Mouse (Mus musculus): ENCODE measurements around the gene Mto1.

GRCm38 (mm10) chr9:78480706-78481358, 32.8 kb downstream of the Mto1 start:
- TF ChIP-seq POLR2AphosphoS2 (IDR thresholded peaks at IDR 0.05; ENCODE audit: low read depth, low read length) (peak; percentile 89), ZMIZ1 (IDR thresholded peaks at IDR 0.05; ENCODE audit: low read depth, low read length) (no peak; the same call in 1 of the 2 replicates), MAFK (IDR thresholded peaks at IDR 0.05; ENCODE audit: insufficient replicate concordance, low read length) (no peak)
